Mouse (Mus musculus): Measurements from ENCODE around the gene Zfp991. TPM values are rescaled to one million over a fixed set of nuclear protein-coding genes. Genes with fewer than 3 reads are reported as not detected.
"Not testable (repeated sequence)": the region's sequence is repeated elsewhere in the genome, so short reads cannot be mapped to it uniquely, and the experiment has no call there.

The Zfp991 gene
- polyA plus RNA-seq, 1 experiment from 2014 or later: 6.8 TPM

GRCm38 (mm10) chr4:147223778-147224435 lies 92.1 kb downstream of the Zfp991 start:
- not testable (repeated sequence) for H3K4me1 ChIP-seq (ENCODE audit: control insufficient read depth, insufficient read depth, low read length); H3K36me3 ChIP-seq (ENCODE audit: control insufficient read depth, insufficient read depth, low read length); H3K4me2 ChIP-seq (ENCODE audit: low read depth, low read length); H3K4me3 ChIP-seq (ENCODE audit: low read depth, low read length); ATAC-seq (ENCODE audit: low read depth); H3K9ac ChIP-seq (ENCODE audit: low read depth, low read length); DNase-seq (ENCODE audit: low spot score); H3K27me3 ChIP-seq (replicated peaks; ENCODE audit: control insufficient read depth, insufficient read depth, low read length); H3K27ac ChIP-seq (replicated peaks; ENCODE audit: low read depth, low read length)
- peaks cover 24% of the 10 kb centered on the region for H3K9me3 ChIP-seq (ENCODE audit: control insufficient read depth, low read length)
- WGBS: 95% methylated on average over 23 of the region's 24 CpGs

GRCm38 (mm10) chr4:147225616-147226015 lies 93.8 kb downstream of the Zfp991 start:
- 95% methylated on average over 6 of the region's 15 CpGs for WGBS
- not testable (repeated sequence) for H3K4me3 ChIP-seq (ENCODE audit: low read depth, low read length); H3K4me2 ChIP-seq (ENCODE audit: low read depth, low read length); ATAC-seq (ENCODE audit: low read depth); H3K27ac ChIP-seq (replicated peaks; ENCODE audit: low read depth, low read length); H3K27me3 ChIP-seq (replicated peaks; ENCODE audit: control insufficient read depth, insufficient read depth, low read length); H3K9ac ChIP-seq (ENCODE audit: low read depth, low read length); DNase-seq (ENCODE audit: low spot score); H3K4me1 ChIP-seq (ENCODE audit: control insufficient read depth, insufficient read depth, low read length); H3K36me3 ChIP-seq (ENCODE audit: control insufficient read depth, insufficient read depth, low read length)
- peaks cover 18% of the 10 kb centered on the region for H3K9me3 ChIP-seq (ENCODE audit: control insufficient read depth, low read length)

- not testable (repeated sequence) for H3K27me3 ChIP-seq (replicated peaks; ENCODE audit: control insufficient read depth, insufficient read depth, low read length); DNase-seq (ENCODE audit: low spot score); H3K4me3 ChIP-seq (ENCODE audit: low read depth, low read length); H3K4me2 ChIP-seq (ENCODE audit: low read depth, low read length); H3K4me1 ChIP-seq (ENCODE audit: control insufficient read depth, insufficient read depth, low read length); H3K27ac ChIP-seq (replicated peaks; ENCODE audit: low read depth, low read length); ATAC-seq (ENCODE audit: low read depth); H3K36me3 ChIP-seq (ENCODE audit: control insufficient read depth, insufficient read depth, low read length); H3K9ac ChIP-seq (ENCODE audit: low read depth, low read length)
- H3K9me3 ChIP-seq (ENCODE audit: control insufficient read depth, low read length): peaks cover 36% of the 10 kb centered on the region
- 59% methylated on average over 1 of the region's 3 CpGs for WGBS
Measured at GRCm38 (mm10) chr4:147230026-147230425, 98.2 kb downstream of the Zfp991 start.

Other genes with a start within 250 kb of the Zfp991 start
- not detected in 2 replicates for gene Gm21411, start 222.4 kb upstream of the Zfp991 start, polyA plus RNA-seq (2014; fragmentation: Nextera tagmentation; extraction: Ambion mirVana)
- gene Zfp989, start 160.1 kb upstream of the Zfp991 start, polyA plus RNA-seq (2014; fragmentation: Nextera tagmentation; extraction: Ambion mirVana): 0.10 TPM in 1 of 2 replicates, not detected in the other
- gene Rex2, start 110.2 kb upstream of the Zfp991 start, polyA plus RNA-seq (2014; fragmentation: Nextera tagmentation; extraction: Ambion mirVana): not detected in 2 replicates
- 0.09 TPM in 1 of 2 replicates, not detected in the other for gene Zfp988, start 173.6 kb downstream of the Zfp991 start, polyA plus RNA-seq (2014; fragmentation: Nextera tagmentation; extraction: Ambion mirVana)
- gene Zfp978, start 229.3 kb downstream of the Zfp991 start, polyA plus RNA-seq (2014; fragmentation: Nextera tagmentation; extraction: Ambion mirVana): not detected in 2 replicates

Measured in embryonic facial prominence, embryonic 14.5 days (tissue).